Mouse (Mus musculus): Measurements from ENCODE around the gene Cep44. TPM values are rescaled to one million over a fixed set of nuclear protein-coding genes. Genes with fewer than 3 reads are reported as not detected.

Cep44 gene
- total RNA-seq (2021): 10 to 100 TPM; 19.5 to 26.7 TPM
- long read RNA-seq, experiment 1, transcript Cep44-201 (11 exons, 1,690 nt): major isoform, 9 of 26 reads
- long read RNA-seq, experiment 1, partial matches to known transcripts: 2 of 26 reads
- long read RNA-seq, experiment 1, other reads (novel, unspliced or antisense): 15 of 26 reads
- long read RNA-seq, experiment 2, partial matches to known transcripts: 1 of 8 reads
- long read RNA-seq, experiment 2, other reads (novel, unspliced or antisense): 6 of 8 reads

GRCm38 (mm10) chr8:56550558-56551360 is at the start of gene Cep44, which contains the start of gene Fbxo8:
Gene Cep44 (minus strand): TSS chr8:56551047.
Gene Fbxo8 (plus strand): TSS chr8:56551090.
- DNase-seq: peak; percentile 84

GRCm38 (mm10) chr8:56591502-56591901 is 40.7 kb upstream of the Cep44 start:
- DNase-seq: no peak

GRCm38 (mm10) chr8:56591084-56591483 is 40.2 kb upstream of the Cep44 start:
- no peak for DNase-seq

- DNase-seq: no peak
These were observed 38.2 kb upstream of the Cep44 start for GRCm38 (mm10) chr8:56589004-56589403.

- peak; percentile 44 for DNase-seq
These were observed 32.0 kb upstream of the Cep44 start for GRCm38 (mm10) chr8:56582841-56583240.

GRCm38 (mm10) chr8:56580918-56581317 is 30.1 kb upstream of the Cep44 start:
- DNase-seq: no peak

GRCm38 (mm10) chr8:56566856-56567255 is 16.0 kb upstream of the Cep44 start:
- DNase-seq: no peak

GRCm38 (mm10) chr8:56564399-56565047 is 13.7 kb upstream of the Cep44 start:
- DNase-seq: peak; percentile 51

GRCm38 (mm10) chr8:56552551-56553103 is 1.8 kb upstream of the Cep44 start:
- DNase-seq: no peak

- DNase-seq: peak; percentile 18
These were observed 1.2 kb upstream of the Cep44 start for GRCm38 (mm10) chr8:56552045-56552444.

- peak; percentile 91 for DNase-seq
These were observed 560 bp upstream of the Cep44 start for GRCm38 (mm10) chr8:56551361-56551852.

GRCm38 (mm10) chr8:56547866-56548265 is 3.0 kb downstream of the Cep44 start:
- no peak for DNase-seq

- DNase-seq: peak; percentile 46
These were observed 10.1 kb downstream of the Cep44 start for GRCm38 (mm10) chr8:56540706-56541105.

- DNase-seq: peak; percentile 82
These were observed 20.5 kb downstream of the Cep44 start for GRCm38 (mm10) chr8:56530359-56530758.

- no peak for DNase-seq
These were observed 22.0 kb downstream of the Cep44 start for GRCm38 (mm10) chr8:56528869-56529268.

- no peak for DNase-seq
These were observed 29.8 kb downstream of the Cep44 start for GRCm38 (mm10) chr8:56521051-56521450.

GRCm38 (mm10) chr8:56520249-56520648 is 30.6 kb downstream of the Cep44 start:
- DNase-seq: no peak

GRCm38 (mm10) chr8:56518848-56519247 is 32.0 kb downstream of the Cep44 start:
- no peak for DNase-seq

- no peak for DNase-seq
These were observed 41.8 kb downstream of the Cep44 start for GRCm38 (mm10) chr8:56508952-56509479.

- DNase-seq: no peak
These were observed 42.4 kb downstream of the Cep44 start for GRCm38 (mm10) chr8:56508318-56508951.

GRCm38 (mm10) chr8:56501911-56502310 is 48.9 kb downstream of the Cep44 start:
- no peak for DNase-seq

- DNase-seq: no peak
These were observed 61.4 kb downstream of the Cep44 start for GRCm38 (mm10) chr8:56489496-56489895.

Measured in adrenal gland, postnatal 10 days (tissue).